In the genomic region with DNA sequence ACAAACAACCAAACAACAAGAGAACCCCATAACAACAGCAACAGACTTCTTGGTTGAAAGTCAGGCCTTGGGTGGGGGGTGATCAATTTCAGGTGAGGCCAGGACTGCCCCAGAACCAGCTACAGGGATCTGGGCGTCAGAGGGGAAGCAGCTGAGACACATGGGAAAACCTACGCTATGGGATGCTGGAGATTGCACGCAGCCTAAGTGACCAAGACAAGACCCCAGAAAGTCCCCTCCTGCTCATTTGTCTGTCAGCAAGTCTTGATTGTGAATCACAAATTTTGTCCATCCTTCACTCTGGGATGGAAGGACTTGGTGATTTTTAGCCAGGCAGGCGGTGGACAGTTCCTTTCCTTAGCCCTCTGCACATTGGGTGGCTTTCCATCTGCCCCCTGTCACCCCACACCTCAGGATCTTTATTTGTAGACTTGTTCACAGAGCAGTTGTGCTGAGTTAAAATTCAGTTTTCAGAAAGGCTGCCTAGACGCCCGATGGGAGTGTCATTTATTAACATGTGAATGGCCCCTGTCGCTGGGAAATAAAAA, we compare ENCODE assay signal across 15 mouse cellular contexts.
DNase-seq lines count a peak whose midpoint lies in the region; ATAC-seq lines count a peak whose summit lies in the region.
"Had no signal": no experiment of that assay in that cellular context is flagged by ENCODE, and none has a peak within 500 bp of the region (broad histone marks: within the 10 kb centered on the region; RNA-seq: fewer than 3 reads in every experiment).

No protein-coding gene starts in this region.

- no peak; the same call in 1 of the 2 replicates for ATAC-seq in forebrain, embryonic 15.5 days (replicated peaks)
- no peak for ATAC-seq in midbrain, embryonic 13.5 days
- ATAC-seq: liver, embryonic 12.5 days had no signal

- H3K4me1 ChIP-seq in forebrain, embryonic 15.5 days = peaks cover 31% of the 10 kb centered on the region
- H3K4me1 ChIP-seq in midbrain, embryonic 13.5 days (replicated peaks) = peaks cover 49% of the 10 kb centered on the region

- H3K4me3 ChIP-seq in forebrain, embryonic 15.5 days = no peak overlapping the region
- H3K4me3 ChIP-seq in midbrain, embryonic 13.5 days (replicated peaks) = no peak overlapping the region
- H3K4me3 ChIP-seq: embryonic facial prominence, embryonic 15.5 days; liver, embryonic 12.5 days; megakaryocyte, embryonic 14.5 days had no signal

- H3K4me2 ChIP-seq in forebrain, embryonic 15.5 days (replicated peaks) = no peak overlapping the region
- H3K4me2 ChIP-seq in midbrain, embryonic 13.5 days (replicated peaks) = no peak overlapping the region; the same call in 1 of the 2 replicates
- H3K4me2 ChIP-seq: embryonic facial prominence, embryonic 15.5 days; liver, embryonic 12.5 days had no signal

- peak; percentile 59 for DNase-seq in embryo, embryonic 10 days (ENCODE audit: low spot score)
- DNase-seq in embryo, embryonic 11 days = no peak
- peak; percentile 13 for DNase-seq in lung, postnatal 14 days
- DNase-seq in lung, adult 18-20 months = no peak
- DNase-seq in adrenal gland, postnatal 4 days (ENCODE audit: low spot score in 2 of 2) = no peak
- DNase-seq in gastrocnemius, postnatal 36 days = no peak
- DNase-seq: adrenal gland, postnatal 25 days; cerebellum, postnatal 36 days; kidney, adult 8-10 months had no signal

- no peaks in the 10 kb centered on the region for H3K36me3 ChIP-seq in forebrain, embryonic 15.5 days
- no peaks in the 10 kb centered on the region for H3K36me3 ChIP-seq in midbrain, embryonic 13.5 days
- H3K36me3 ChIP-seq: embryonic facial prominence, embryonic 15.5 days; liver, embryonic 12.5 days had no signal

- 9% methylated on average over 7 of the region's 7 CpGs for WGBS in forebrain, embryonic 15.5 days
- 4% methylated on average over 7 of the region's 7 CpGs for WGBS in midbrain, embryonic 13.5 days

- no peaks in the 10 kb centered on the region for H3K27me3 ChIP-seq in forebrain, embryonic 15.5 days
- H3K27me3 ChIP-seq in midbrain, embryonic 13.5 days = 0 out of 2 replicates have a peak, but pooled peaks cover 6% of the 10 kb centered on the region
- H3K27me3 ChIP-seq: CH12.LX; embryonic facial prominence, embryonic 15.5 days; liver, embryonic 12.5 days had no signal

- H3K27ac ChIP-seq in forebrain, embryonic 15.5 days (replicated peaks) = peak overlapping the region; percentile 69
- H3K27ac ChIP-seq in midbrain, embryonic 13.5 days = peak overlapping the region; percentile 83
- H3K27ac ChIP-seq: embryonic facial prominence, embryonic 15.5 days; liver, embryonic 12.5 days had no signal

- no peak overlapping the region for H3K9ac ChIP-seq in forebrain, embryonic 15.5 days (replicated peaks)
- H3K9ac ChIP-seq in midbrain, embryonic 13.5 days (replicated peaks) = no peak overlapping the region
- H3K9ac ChIP-seq: embryonic facial prominence, embryonic 15.5 days; liver, embryonic 12.5 days had no signal

- intact Hi-C loops in gastrocnemius, postnatal 36 days (cut with DNase I) = no loop called here

- H3K9me3 ChIP-seq in forebrain, embryonic 15.5 days = no peaks in the 10 kb centered on the region
- 0 out of 2 replicates have a peak, but pooled peaks cover 4% of the 10 kb centered on the region for H3K9me3 ChIP-seq in midbrain, embryonic 13.5 days
- H3K9me3 ChIP-seq: embryonic facial prominence, embryonic 15.5 days; liver, embryonic 12.5 days; megakaryocyte, embryonic 14.5 days had no signal

Comparison
In these comparisons a context has a peak if more than half of its experiments do, and no peak if none do; other contexts are left out.
1. DNase-seq: peak in embryo, embryonic 10 days (single experiment) and lung, postnatal 14 days (single experiment); none in embryo, embryonic 11 days (single experiment), lung, adult 18-20 months (0 of 2), adrenal gland, postnatal 4 days (0 of 2) and gastrocnemius, postnatal 36 days (0 of 2).